Mouse (Mus musculus) left cerebral cortex, postnatal 25 days (tissue): Measurements from ENCODE around the gene Mars. TPM values are rescaled to one million over a fixed set of nuclear protein-coding genes. Genes with fewer than 3 reads are reported as not detected.
"Not testable (repeated sequence)": the region's sequence is repeated elsewhere in the genome, so short reads cannot be mapped to it uniquely, and the experiment has no call there.

ENCODE experiments used
- DNase-seq, 2 experiments: peaks; one replicate each; pipeline ENCODE4 v3.0.0; 2022; ENCODE audit warnings: low spot score in 2 of 2, mixed read lengths in 1 of 2
- intact Hi-C: fragments of 180-260 bp; cut with DNase I; formaldehyde crosslinking; loops from one replicate; pipeline ENCODE4 v1.15.1; 2025
- total RNA-seq, 2 experiments: library from RNA; stranded (reverse); gene quantifications; 2 replicates each; pipeline ENCODE4 v1.2.3; 2021

Mars gene
- total RNA-seq, 2 experiments from 2014 or later, result 56.0 to 57.1 TPM

DNA sequence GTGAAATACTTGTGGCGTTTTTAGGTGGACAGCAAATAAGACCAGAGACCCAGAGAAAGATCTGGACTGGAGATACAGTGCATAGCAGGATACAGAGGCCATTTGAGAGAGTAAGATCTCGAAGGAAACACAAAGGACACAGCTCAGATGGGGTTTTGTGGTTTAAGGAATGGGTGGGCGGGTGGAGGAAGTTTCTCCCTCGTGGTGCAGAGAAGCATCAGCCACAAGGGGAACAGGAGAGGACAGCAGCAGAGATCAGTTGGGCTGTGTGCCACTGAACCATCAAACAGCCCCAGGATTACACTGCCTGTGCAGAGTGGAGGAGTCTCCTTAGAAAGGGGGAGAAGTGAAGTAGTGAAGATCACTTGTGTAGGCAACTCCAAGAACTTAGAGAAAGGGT is 6.4 kb upstream of the Mars start:
- no peak for DNase-seq
- intact Hi-C loops, result no loop called here

DNA sequence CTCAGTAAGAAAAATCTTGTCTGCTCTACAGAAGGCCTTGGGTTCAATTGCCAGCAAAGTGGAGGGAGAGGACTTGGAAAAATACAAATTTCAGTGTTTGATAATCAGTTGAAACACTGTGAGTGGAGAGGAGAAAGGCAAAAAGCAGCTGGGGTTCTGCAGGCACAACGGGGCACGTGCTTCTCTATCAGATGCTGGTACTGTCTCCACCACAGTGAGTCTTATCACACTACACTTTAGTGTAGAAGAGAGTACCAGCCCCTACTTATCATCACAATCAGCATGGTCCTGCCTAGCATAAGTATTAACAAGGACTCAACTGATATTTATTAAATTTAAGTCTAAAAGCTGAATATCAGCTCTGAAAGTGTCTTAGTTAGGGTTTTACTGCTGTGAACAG is 5.7 kb upstream of the Mars start:
- no peak for DNase-seq
- intact Hi-C loops, result no loop called here

DNA sequence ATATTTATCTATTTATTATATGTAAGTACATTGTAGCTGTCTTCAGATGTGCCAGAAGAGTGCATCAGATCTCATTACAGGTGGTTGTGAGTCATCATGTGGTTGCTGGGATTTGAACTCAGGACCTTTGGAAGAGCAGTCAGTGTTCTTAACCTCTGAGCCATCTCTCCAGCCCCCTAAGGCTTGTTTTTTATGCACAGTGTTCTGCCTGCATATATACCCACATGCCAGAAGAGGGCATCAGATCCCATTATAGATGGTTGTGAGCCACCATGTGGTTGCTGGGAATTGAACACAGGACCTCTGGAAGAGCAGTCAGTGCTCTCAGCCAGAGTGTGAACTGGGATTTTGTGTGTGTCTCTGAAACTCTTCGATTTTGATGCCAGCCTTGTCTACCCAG is 3.4 kb upstream of the Mars start:
- intact Hi-C loops, DNase-seq: not testable (repeated sequence)

DNA sequence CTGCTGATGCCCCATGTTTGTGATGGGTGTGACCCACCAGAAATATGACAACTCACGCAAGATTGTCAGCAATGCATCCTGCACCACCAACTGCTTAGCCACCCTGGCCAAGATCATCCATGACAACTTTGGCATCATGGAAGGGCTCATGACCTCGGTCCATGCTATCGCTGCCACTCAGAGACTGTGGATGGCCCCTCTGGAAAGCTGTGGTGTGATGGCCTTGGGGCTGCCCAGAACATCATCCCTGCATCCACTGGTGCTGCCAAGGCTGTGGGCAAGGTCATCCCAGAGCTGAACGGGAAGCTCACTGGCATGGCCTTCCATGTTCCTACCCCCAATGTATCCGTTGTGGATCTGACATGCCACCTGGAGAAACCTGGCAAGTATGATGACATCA is 1.9 kb upstream of the Mars start:
- intact Hi-C loops, DNase-seq: not testable (repeated sequence)

DNA sequence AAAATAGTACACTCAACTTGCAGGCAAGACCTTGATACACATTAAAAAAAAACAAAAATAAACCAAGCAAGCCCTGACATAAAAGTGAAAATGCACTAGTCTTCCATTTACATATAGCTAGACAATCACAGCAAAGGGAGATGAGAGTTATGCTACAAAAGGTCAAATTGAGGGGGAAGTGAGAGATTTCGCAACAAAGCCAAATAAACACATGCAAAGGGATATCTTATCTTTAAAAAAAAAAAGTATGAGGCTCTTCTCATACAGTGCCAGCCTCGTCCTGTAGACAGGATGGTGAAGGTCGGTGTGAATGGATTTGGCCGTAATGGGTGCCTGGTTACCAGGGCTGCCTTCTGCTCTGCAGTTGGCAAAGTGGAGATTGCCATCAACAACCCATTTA is 1.3 kb upstream of the Mars start:
- intact Hi-C loops, result no loop called here
- DNase-seq, result no peak

DNA sequence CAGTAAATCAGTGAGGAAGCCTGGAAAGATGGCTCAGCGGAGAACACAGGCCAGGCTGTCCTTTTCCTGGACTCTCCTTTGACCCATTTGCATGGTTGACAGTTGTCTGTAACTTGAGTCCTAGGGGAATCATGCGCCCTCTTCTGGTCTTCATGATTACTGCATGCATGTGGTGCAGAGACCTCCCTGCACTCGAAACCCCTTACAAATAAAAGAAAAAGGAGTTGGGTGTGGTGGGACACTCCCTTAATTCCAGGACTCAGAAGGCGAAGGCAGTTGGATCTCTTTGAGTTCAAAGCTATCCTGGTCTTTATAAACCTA is 730 bp upstream of the Mars start:
- intact Hi-C loops, result no loop called here
- DNase-seq, result peak; percentile 70 to 76

DNA sequence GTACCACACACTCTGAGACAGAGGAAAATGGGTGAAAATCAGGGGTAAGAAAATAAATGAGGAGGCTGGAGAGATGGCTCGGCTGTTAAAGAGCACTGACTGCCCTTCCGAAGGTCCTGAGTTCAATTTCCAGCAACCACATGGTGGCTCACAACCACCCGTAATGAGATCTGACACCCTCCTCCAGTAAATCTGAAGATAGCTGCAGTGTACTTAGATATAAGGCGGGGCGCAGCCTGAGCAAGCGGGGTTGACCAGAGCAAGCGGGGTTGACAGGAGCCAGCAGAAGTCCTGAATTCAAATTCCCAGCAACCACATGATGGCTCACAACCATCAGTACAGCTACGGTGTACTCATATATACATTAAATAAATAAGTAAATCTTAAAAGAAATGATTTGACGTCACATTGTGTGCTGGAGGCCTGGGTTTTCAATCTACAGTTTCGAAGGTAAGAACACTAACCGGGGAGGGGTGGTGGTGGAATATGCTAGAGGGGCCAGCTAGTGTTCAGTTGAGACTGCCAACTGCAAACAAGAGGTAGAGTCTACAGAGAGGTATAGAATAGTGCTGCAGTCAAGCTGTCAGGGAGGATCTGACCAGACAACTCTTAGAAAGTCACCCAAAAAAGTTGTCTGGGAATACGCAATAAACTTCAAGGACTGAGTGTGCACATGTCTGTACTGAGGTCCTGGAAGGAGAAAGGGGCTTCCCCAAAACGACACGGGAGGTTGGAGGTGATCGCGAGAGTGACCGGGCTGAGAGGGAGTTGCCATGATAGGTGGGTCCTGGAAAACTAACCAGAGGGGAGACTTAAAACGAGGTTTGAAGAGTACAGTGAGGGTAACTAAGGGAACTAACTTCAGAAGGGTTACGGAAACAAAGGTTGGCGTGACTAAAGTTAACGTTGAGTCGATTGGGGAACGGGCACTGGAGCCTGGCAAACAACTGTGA is 787 bp downstream of the Mars start:
- no peak for DNase-seq
- intact Hi-C loops, result loop anchor here (2.0 kb wide), 2 partner anchors 20 to 44 kb away; partner anchors contain the start of gene Dctn2

DNA sequence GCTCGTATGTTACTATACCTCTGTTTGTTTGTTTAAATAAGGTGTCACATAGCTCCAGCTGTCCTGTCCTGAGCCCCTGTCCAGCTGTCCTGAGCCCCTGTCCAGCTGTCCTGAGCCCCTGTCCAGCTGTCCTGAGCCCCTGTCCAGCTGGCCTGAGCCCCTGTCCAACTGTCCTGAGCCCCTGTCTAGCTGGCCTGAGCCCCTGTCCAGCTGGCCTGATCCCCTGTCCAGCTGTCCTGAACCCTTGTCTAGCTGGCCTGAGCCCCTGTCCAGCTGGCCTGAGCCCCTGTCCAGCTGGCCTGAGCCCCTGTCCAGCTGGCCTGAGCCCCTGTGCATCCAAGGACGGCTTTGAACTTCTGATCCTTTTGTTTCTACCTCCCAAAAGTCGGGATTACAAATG is 2.4 kb downstream of the Mars start:
- intact Hi-C loops, DNase-seq: not testable (repeated sequence)

DNA sequence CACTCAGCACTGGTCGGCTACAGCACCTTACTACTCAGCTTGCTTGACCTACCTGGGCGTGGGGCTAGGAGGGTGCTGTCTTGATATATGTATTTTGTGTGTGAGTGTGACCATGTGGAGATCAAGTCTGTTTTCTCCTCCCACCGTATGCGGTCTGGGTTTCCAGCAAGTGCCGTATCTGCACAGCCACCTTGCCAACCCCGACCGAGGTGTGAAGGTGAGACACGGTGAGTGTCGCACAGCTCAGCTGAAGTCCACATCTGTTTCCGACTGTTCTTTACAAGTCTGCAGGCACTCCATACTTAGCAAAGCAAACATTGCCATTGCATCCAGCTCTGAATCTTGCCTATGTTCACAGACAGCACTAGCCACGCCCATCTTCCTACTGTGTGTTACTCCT is 8.4 kb downstream of the Mars start:
- intact Hi-C loops, result no loop called here
- DNase-seq, result no peak

DNA sequence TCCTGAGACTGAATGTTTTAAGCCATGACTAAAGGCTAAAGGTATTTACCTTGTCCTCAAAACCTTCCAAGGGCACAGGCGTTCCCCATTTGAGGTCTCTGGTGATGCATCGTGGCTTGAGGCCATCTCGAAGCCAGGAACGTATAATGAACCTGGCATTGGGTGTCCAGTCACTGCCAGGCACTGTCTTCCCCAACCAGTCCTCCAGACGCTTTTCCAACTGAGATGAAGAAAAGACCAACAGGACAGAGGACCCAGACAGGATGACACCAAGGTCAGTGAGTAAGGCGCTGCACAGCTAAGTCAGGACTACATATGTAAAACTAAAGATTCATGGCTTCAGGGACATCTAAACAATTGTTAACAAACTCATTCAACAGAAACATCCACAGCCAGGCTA is 11.2 kb downstream of the Mars start:
- intact Hi-C loops, result no loop called here
- DNase-seq, result no peak

DNA sequence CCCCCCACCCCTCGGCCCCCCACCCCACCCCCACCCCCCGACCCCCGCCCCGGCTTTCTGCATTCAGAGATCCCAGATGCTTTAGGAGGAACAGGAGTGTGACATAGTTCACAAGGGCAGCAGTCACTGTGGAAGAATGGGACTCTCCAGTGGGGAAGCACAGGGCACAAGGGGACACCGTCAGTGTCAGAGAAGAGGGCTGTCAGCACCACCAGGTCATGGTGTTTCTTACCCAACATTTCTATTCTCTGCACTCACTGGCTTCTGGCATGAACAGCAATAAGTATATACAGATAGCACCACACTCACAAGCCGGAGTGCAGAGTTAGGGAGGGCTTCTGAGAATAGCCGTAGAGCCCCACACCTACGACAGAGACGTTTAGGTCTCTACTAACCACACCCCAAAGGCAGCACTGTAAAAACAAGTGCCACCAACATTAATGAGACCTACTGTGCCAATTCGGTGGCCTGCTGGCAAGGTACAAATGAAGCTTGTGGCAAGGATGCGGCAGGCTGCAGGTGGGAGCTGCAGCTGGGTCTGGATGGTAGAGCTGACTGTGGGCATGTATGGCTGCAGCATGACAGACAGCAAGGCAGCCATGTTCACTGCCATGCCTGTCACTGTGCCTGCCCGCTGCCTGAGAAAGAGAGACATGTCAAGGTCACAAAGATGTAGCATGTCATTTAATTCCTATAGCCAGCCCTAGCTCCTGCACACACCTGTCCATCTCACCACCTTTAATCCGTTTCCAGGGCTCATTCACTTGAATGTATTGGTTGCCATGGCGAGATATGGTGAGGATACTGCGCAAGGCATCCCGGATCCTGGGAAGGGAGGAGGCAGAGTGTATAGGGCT is 14.3 kb downstream of the Mars start:
- no peak for DNase-seq
- intact Hi-C loops, result no loop called here

DNA sequence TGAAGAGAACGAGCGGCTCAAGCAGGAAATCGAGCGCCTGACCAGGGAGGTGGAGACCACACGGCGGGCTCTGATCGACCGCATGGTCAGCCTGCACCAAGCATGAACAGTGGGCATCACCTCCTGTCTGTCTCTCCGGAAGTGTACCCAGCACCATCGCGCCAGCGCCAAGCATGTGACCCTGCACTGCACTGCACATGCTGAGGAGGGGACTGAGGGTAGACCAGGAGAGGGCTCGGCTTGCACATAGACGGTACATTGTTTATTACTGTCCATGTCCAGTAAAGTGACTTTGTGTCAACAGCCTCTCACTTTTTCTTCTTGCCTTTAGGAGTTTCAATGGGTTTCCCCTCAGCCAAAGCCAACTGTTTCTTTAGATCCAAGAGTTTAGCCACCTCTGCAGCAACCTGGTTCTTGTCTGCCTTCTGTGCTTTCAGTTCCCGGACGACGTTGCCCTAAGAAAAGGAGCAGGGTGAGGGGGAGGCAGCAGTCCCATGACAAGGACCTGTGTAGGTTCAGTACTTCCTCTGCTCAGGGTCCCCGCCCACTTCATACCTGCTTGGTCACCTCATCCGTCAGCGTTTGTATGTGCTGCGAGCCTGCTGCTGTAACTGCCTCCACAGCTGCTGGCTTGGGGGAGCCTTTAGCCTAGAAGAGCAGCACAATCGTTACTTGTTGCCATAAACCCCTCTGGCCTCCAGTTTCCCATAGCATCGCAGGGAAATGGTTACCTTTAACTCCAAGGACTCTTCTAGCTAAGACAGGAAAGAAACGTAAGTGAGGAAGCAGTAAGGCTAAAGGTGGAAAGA is 15.4 kb downstream of the Mars start:
- intact Hi-C loops, result no loop called here
- no peak for DNase-seq

DNA sequence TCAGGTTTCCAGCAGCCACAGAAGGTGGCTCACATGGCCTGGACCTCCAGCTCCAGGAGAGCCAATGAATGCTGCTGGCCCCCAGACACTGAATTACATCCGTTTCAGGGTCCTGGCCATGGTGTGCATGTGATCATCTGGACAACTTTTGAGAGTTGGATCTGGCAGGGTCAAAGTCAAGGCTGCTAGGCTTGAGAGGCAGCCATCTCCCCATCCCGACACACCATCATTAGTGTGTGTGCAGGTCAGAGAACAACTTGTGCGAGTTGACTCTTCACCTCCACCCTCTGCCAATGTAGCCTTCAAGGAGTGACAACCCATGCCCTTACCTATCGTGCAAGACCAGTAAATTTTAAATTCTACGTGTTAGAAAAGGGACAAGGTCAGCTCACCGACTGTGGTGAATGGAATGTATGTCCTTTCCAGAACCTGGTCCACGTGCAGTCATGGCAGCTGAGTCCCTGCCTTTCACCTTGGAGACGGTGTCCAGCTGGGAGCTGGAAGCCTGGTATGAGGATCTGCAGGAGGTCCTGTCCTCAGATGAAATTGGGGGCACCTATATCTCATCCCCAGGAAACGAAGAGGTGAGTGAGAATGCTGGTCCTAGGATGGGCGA is 16.6 kb downstream of the Mars start:
- intact Hi-C loops, result no loop called here
- DNase-seq, result no peak

DNA sequence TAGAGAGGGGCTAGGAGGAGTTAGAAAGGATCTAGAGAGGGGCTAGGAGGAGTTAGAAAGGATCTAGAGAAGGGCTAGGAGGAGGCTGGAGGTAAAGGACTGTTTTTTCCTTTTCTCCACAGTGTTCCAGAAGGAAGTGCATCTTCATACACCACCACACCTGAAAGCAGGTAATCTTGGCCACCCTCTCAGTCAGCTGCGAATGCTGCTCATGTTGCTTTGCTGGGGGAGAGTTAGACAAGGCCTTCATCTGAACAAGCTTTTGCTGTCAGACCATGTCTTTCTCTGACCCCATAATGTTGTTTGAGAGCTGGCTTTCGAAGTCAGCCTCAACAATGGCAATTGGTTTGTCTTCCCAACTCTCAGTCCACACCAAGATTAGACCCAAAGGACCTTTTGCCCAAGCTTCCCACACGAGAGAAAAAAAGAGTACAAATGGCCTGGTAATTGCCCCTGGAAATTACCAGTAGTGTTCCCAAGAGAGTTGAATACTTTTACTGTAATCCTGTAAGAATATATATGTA is 17.9 kb downstream of the Mars start:
- intact Hi-C loops, result no loop called here

DNA sequence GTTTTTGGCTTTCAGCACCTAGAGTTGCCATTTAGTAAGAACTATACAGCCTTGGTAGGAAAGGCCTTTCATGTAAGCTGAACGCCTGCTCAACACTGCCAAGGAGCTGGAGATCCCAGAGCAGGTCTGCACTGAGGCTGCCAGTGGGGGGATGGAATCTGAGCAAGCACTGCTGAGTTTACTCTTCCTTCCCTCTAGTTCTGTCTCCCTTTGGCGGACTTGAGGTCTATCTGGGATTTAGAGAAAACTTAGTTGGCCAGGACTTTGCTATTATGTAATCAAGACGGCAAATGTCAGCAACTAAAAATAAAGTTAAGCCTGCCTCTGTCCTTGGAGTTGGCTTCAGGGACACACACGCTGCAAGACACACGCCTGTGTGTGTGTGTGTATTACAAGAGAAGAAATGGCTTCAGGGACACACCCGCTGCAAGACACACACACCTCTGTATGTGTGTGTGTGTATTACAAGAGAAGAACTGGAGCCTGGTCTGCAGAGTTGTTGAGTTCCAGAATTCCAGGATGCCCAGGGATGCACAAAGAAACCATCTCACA is 18.5 kb downstream of the Mars start:
- peak in 1 of 2 experiments; percentile 43 for DNase-seq
- intact Hi-C loops, result no loop called here

More for the DNA sequence above, 17.9 kb downstream of the Mars start:
- no peak for DNase-seq

DNA sequence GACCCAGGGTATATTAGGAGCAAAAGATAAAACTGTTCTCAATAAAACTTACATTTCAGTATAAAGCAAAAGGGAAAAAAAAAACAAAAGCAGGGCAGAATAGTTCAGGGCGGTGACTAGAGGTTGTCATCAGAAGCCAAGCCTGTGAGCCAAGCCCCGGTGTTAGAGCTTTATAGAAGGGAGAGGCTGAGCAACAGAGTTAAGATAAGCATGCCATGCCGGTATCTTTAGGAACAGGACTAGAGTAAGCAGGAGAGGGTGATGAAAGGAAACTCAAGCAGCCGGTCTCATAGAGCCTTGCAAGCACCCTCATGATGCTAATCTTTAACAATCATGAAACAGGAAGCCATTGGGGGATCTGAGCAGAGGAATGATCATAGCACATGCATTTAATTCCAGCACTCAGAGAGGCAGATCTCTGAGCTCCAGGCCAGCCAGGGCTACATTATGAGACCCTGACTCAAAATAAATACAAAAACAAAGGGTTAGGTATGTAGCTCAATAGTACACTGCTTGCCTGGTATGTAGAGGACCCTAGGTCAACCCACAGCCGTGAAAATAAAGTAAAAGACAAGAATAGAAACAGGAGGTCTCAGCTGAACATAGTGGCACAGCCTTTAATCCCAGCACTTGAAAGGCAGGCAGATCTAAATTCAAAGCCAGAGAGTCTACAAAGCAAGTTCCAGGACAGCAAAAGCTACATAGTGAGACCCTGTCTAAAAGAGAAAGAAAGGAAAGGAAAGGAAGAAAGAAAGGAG is 19.5 kb downstream of the Mars start:
- no peak for DNase-seq
- intact Hi-C loops, result loop anchor here (2.0 kb wide), 1 partner anchor 19 kb away; the partner anchor contains the start of gene Mars

DNA sequence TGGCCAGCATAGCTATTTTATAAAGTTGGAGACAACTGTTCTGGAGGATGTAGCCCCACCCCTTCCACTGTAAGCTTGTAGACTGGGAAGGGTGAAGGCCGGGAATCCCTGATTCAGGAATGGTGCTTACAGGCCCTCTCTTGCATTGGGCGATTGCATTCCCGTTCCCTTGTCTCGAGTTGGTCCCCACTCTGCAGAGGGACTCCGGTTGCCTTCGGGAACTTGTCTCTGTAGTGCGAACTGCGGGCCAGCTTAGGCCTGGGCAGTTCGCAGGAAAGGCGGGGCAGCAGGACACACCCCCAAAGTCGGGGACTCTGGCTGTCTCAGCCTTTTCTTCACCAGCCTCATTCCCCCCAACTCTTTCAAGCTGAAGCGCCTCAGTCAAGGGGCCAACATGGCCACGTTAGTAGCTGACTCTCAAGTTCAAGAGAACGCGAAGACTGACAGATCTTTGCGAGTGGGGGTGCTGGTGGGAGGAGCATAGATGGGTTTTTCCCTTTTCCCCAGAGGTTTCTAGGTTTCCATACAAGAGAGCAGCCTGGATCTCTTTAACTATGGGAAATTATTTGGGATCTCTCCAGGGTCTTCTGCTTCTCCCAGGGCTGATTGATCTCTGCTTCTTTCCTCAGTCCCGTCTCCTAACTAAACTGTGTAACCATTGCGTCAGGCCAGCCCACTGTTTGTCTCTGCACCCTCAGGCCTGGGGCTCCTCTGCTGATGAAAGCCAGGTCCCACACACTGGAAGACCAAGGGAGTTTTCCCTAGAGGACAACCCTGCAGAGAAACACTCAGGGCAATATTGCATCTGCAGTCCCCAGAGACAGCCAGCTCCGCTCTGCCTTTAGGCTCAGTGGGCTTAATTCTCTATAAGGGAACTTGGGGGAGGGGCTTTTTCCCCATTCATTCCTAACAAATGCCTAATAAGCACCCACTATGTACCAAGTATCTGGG is 20.4 kb downstream of the Mars start:
- peak in 1 of 2 experiments; percentile 51 for DNase-seq

More for the DNA sequence above, 20.4 kb downstream of the Mars start:
- intact Hi-C loops, result loop anchor here (2.0 kb wide), 1 partner anchor 20 kb away; the partner anchor contains the start of gene Mars
